Mouse (Mus musculus) gastrocnemius, postnatal 14 days (tissue): ENCODE results near the gene Prdm12. TPM values are rescaled to one million over a fixed set of nuclear protein-coding genes. Genes with fewer than 3 reads are reported as not detected.
"Not testable (repeated sequence)": the region's sequence is repeated elsewhere in the genome, so short reads cannot be mapped to it uniquely, and the experiment has no call there.

Experiments used
- DNase-seq: peaks from one replicate; pipeline ENCODE4 v3.0.0; 2021; ENCODE audit warnings: mixed read lengths
- intact Hi-C: fragments of 180-260 bp; cut with DNase I; formaldehyde crosslinking; loops from one replicate; pipeline ENCODE4 v1.15.1; 2025; ENCODE audit warnings: low total_unique reads
- total RNA-seq, 2 experiments: library from RNA; stranded (reverse); gene quantifications; 2 replicates each; pipeline ENCODE4 v1.2.3; 2021

Prdm12 gene
- total RNA-seq, 2 experiments from 2014 or later = not detected

DNA sequence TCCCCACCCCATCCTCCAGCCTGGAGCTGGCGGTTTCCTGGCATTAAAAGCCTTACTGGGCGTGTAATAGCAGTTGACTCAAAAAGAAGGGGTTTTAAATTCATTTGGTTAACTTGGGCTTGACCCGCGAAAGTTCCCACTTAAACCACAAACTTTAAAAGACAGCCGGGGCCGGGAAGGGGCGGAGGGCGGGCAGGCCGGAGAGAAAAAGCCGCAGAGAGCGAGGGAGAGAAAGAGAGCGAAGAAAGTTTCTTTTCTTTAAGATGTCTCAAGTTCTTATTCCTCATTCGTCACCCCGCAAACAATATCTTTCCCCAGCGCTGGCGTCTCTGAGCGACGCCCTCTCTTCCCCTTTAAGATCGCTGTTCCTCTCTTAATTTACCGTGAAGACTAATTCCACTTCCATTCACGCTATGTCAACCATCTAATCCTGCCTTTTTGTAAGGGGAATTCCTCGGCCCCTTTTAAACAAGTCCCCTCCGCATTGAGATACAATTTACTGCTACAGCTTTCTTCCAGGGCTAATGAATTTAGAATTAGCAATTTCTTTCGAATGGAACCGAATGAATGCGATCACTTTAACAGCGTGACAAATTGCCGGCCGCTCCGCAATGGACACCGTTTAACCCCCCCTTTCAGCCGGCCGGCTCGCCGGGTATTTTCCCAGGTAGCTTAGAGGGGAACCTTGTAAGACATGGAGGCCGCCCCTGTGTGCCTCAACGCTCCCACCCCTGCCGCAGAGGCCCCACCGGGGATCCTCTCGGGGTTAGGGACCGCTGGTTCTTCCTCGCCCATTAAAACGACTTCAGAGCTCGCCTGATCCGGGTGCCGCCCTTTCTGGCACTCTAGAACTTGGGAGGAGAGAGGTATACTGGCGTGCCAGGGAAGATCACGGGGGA is 1.0 kb downstream of the Prdm12 start:
- intact Hi-C loops = no loop called here
- DNase-seq = no peak

DNA sequence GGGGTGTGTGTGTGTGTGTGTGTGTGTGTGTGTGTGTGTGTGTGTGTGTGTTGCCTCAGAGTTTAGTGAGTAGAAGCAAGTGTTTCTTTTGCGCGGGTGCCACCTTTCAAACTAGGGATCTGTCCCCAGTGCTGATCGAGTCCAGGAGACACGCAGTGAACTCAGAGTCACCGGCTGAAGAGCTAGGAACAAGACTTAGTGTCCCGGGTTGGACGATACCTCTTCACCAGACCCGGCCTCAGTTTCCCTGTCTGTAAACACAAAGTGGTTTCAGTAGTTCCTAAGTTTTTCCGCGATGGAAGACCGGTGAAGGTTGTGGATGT is 1.6 kb downstream of the Prdm12 start:
- intact Hi-C loops = no loop called here
- no peak for DNase-seq

DNA sequence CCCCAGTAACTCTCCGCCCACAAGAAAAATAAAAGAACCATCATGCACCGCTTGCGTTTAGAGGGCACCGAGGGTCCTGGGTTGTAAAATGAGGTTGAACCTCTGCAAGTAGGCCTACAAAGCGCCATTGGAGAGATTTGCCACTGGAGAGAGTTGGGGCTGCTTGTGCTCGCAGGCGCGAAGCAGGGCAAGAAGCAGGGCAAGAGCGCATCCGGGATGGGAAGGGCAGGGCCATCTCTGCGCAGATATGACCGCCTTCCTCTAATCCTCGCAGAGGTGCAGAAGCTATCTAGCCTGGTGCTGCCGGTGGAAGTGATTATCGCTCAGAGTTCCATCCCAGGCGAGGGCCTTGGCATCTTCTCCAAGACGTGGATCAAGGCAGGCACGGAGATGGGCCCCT is 2.1 kb downstream of the Prdm12 start:
- intact Hi-C loops = no loop called here

DNA sequence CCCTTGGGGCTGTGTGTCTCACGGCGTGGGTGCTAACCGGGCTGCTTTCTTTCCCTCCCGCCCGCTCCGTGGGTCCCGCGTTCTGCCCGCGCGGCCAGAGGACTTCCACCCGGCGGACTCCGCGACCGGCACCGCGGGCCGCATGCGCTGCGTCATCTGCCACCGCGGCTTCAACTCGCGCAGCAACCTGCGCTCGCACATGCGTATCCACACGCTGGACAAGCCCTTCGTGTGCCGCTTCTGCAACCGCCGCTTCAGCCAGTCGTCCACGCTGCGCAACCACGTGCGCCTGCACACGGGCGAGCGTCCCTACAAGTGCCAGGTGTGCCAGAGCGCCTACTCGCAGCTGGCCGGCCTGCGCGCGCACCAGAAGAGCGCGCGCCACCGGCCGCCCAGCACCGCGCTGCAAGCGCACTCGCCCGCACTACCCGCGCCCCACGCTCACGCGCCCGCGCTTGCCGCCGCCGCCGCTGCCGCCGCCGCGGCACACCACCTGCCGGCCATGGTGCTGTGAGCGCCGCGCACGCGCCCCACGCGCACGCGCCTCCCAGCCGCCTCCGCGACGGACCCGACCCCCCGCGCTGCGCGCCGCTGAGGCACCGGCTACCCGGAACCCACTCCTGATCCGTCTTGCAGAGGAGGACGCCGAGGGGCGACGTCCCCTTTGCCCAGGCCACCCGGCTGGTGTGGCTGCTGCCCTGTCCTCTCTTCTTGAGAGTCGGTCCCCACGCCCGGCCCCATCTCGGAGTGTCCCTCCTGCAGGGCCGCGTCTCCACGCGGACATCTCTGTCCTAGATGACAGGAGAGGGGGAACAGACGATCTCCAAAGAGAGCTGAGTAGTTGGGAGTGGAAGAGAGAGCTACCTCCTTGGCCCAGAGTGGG is 14.4 kb downstream of the Prdm12 start:
- DNase-seq = no peak
- intact Hi-C loops = loop anchor here (2.0 kb wide), 1 partner anchor 167 kb away; no protein-coding TSS in a partner anchor

More for the DNA sequence above, 2.1 kb downstream of the Prdm12 start:
- no peak for DNase-seq

DNA sequence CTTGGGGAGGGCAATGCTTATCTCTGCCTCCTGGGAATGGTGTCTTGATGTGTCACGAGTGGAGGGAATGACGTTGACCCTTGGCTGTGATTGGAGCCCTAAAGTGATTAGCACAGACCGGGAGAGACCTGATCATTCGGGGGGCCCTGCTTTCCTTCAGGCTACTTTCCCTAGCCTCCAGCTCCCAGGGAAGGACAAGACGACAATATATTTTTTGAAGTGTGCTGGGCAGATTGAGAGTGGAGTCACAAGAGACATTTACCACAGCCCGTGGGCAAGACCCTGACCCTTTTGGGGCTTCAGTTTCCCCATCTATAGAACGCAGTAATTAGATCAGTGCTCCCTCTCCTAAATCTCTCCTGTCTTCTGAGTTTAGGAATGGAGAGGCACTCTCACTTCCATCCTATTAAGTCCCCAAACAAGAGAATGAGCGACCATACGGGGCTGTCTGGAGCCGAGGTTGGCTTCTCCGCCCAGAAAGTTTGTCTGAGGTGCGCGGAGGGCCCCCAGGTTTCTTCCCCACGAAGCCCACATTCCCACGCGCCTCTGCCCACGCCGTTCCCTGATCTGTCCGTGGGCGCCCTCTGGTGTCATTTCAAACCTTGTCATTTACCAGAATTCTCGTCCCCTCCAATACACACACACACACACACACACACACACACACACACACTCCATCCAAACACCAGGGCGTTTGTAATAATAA is 15.2 kb downstream of the Prdm12 start:
- intact Hi-C loops = loop anchor here (2.0 kb wide), 1 partner anchor 168 kb away; no protein-coding TSS in a partner anchor
- DNase-seq = peak; percentile 50

DNA sequence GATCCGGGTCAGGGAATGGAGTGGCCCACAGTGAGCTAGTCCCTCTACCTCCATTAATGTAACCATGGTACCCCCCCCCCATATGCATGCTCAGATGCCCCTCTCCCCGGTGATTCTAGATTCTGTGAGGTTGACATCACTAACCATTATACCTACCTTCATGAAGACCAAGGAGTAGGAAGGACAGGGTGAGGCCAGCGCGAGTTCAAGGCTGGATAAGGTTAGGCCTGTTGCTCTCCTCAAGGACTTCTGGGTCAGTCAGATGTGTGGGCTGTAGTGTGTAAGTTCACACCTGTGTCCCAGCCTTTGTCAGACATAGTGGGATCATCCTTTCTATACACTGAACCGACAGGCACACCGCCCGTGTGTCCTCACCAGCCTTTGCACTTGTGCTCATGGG is 16.5 kb downstream of the Prdm12 start:
- no peak for DNase-seq
- intact Hi-C loops = no loop called here

DNA sequence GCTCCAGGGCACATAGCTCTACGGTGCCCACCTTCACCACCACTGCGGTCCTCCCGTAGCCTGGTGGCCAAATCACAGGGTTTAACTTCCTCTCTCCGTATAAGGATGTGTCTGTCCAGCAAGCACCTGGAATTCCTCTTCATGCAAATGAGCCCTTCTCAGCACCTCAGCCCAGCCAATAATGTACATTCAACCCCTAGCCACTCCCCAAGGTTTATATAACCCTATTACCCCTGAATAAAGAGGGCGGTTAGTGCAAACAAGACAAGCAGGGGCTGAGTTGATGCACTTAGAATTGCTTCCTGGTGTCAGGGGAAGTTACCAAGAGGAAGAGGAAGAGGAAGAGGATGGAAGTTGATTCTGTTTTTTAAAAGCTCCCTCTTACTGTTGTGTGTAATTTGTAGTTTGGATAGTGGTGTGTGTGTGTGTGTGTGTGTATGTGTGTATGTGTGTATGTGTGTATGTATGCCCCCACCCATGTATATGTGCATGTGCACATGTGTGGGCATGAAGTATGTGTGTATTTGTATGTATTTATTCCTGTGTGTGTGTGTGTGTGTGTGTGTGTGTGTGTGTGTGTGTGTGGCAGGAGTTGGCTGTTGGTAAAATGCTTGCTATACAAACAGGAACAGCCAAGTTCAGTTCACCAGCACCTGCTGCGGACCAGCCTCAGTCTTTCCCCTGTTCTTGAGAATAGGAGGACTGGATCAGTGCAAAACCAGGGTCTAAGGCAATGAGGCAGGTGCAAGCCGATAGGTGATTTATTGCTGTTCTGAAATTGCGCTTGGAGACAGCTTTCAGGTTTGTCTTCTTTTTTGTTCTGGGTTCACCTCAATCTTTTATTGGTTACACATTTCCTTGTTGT is 23.3 kb downstream of the Prdm12 start:
- intact Hi-C loops = no loop called here
- no peak for DNase-seq

DNA sequence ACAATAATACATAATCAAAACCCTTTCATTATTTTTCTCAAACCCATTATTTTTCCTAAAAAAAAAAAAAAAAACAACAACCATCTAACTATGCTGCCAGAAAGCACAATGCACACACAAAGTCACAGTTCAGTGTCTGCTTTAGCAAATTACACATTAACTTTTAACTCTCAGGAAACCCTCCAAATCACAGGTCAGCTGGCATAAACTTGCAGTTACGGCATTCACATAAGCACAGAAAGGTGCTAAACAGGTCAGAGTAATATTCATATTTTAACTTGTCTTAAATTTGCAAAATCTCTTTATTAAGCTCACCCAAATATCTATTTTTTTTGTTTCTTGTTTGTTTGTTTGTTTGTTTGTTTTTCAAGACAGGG is 24.0 kb downstream of the Prdm12 start:
- no peak for DNase-seq
- intact Hi-C loops = no loop called here

DNA sequence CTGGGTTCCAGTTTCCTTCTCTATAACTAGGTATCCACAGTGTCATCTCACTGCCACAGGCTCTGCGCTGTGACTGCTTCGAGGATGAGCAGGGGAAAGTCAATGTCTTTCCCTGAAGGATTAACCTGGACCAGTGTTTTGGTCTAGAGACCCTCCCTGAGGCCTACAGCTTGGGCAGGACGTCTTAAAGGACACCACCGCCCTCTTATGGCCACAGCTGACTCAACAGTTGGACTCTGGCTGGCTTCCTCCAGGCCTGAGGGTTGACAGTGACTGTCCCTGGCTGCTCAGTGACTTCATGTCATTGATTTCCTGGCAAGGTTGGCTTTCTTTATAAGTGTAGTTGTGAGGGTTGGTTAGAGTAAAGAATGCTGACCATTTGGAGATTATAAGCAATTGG is 27.5 kb downstream of the Prdm12 start:
- peak; percentile 17 for DNase-seq
- intact Hi-C loops = no loop called here

DNA sequence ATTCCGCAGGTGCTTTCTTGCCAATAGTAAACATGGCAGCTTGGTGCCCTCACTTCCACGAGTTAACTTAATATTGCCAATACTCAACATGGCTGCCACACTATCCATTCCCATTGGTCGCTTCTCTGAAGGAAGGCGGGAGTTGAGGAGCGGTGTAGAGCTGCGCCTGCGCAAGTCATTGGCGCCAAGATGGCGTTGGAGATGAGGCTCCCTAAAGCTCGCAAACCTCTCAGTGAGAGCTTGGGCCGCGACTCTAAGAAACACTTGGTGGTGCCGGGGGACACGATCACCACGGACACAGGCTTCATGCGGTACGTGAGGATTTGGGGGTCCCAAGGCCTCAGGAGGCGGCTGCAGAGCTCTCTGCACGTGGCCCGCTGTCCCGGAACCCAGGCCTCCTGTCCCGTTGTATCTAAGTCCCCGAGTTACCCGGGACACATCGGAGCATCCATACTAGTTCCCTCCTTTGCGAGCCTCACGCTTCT is 30.8 kb downstream of the Prdm12 start, which contains the start of gene Exosc2:
TSS of gene Exosc2 (plus strand) at position 165 of the 485 bp plus-strand sequence.
- DNase-seq = peak; percentile 88
- intact Hi-C loops = no loop called here

DNA sequence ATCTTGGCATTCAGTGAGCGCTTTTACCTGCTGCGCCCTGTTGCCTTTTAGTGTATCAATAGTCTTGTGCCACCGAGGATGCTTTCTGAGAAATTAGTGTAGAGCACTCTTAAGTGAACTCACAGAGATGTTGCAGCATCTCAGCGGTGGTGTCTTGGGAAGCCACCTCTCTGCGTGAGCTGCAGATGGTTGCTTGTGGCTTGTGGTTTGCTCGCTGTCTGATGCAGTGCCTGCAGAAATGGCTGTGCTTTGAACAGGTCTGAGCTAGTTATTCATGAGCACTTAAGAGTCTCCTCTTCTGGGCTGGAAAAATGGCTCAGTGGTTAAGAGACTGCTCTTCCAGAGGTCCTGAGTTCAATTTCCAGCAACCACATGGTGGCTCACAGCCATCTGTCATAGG is 38.8 kb downstream of the Prdm12 start:
- DNase-seq = no peak
- intact Hi-C loops = no loop called here

DNA sequence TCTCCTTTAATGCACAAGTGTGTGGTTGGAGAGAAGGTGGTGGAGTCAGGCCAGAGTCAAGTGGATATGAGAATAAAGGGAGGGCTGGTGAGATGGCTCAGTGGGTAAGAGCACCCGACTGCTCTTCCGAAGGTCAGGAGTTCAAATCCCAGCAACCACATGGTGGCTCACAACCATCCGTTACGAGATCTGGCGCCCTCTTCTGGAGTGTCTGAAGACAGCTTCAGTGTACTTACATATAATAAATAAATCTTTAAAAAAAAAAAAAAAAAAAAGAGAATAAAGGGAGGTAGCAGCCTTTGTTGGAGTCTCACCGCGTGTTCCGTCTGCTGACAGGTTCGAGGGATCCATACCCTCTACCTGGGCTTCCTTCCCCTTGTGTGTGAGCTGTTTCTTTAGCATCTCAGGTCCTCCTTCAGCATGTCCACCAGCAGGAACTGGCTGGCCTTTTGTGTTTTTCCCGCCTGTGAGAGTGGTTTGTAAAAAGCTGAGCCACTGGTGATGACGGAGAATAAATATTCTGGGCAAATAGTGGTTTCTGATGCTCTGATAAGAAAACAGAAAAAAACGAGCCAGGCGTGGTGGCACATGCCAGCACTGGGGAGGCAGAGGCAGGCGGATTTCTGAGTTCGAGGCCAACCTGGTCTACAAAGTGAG is 41.3 kb downstream of the Prdm12 start:
- intact Hi-C loops = loop anchor here (5.0 to 10.0 kb wide), 2 partner anchors 106 to 234 kb away; no protein-coding TSS in a partner anchor
- not testable (repeated sequence) for DNase-seq

DNA sequence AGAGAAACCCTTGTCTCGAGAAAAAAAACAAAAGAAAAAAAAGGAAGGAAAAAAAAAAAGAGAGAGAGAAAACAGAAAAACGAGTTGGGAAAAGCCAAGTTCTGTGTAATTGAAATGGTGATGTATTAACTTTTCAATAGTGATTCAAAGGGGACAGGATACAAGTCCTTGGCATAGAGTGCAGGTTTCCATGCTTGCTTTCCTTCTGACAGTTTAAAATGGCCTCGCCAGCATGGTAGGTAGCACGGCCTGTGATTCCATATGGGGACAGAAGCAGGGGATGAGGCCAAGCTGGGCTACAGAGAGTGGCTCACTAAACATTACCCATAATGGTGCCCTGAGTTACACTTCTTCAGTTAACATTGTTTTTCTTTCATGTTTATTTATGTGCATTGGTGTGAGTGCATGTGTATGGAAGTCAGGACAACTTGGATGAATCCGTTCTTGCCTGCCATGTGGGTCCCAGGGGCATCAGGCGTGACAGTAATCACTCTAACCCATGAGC is 41.9 kb downstream of the Prdm12 start:
- no peak for DNase-seq
- intact Hi-C loops = loop anchor here (5.0 to 10.0 kb wide), 2 partner anchors 106 to 233 kb away; no protein-coding TSS in a partner anchor

DNA sequence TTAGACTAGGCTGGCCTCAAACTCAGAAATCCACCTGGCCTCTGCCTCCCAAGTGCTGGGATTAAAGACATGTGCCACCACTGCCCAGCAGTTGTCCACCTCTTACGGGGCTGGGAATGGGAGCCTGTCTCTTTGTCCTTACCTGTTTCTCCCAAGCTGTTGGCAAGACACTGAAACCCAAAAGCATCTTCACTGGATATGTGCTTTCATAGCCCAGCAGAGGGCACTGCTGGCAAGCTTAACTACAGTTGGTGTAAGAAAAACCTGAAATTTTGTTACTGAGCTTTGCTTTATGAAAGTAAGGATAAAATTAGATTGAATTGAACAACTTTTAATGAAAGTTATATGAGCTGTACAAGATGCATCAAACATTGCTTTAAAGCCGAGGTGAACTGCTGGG is 43.8 kb downstream of the Prdm12 start:
- DNase-seq = peak; percentile 48
- intact Hi-C loops = loop anchor here (5.0 to 10.0 kb wide), 2 partner anchors 104 to 231 kb away; no protein-coding TSS in a partner anchor

DNA sequence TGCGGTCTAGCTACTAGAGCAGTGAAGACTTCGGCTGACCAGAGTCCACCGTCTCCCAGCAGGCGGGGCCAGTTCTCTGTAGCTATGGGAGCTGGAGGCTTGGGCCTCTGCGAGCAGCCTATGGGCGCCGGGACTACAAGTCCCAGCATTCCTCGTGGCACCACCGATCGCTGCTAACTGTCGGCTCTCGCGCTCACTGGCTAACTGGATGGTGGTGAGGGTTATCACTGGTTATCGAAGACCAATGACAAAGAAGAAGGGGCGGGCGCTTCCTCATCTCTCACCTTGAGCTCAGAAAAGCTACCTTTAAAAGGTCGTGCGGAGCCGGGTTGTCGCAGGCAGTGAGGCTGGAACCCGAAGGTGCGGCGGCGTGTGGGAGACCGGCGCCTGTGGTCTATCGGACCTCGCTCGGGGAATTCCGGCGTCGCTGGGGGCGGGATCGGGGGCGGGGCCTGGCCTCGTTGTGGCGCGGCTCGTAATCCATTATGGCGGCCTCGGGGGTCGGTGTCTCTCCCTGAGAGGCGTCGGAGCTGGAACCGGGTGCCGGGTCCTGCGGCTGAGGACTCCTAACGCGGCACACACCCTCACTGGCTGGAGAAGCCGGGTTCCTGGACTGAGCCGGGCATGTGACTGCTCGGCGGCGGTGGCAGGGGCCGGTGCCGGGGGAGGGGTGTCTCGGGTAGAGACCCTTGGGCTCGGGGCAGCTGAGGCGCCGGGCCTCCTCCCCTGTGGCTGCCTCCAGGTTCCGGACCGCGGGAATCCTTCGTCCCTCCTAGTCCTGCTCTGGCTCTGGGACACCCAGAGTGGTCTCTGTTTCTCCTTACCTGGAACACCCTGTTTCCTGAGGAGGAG is 48.5 kb downstream of the Prdm12 start, which contains the start of gene Abl1:
TSS of gene Abl1 (plus strand) at position 303 of the 852 bp plus-strand sequence.
- peak; percentile 96 for DNase-seq
- intact Hi-C loops = loop anchor here (10.0 kb wide), 1 partner anchor 227 kb away; no protein-coding TSS in a partner anchor

DNA sequence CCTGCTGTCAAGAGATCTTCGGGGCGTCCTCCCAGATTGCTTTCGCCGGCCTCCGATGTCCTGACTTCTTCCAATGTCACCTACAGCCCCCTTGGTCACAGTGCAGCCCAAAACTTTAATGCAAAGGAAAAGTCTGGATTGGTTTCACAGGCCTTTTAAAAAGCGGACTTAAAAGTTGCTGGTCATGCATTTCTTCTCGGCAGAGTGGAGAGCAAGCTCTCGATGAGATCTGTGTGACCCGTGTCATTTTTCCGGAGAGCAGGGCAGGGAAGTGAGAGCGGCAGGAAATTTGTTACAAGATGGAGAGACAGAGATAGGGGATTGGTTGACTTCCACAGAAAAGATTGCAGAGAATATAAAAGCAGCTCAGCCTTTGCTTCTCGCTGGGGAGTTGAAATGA is 49.2 kb downstream of the Prdm12 start:
- no peak for DNase-seq
- intact Hi-C loops = loop anchor here (10.0 kb wide), 1 partner anchor 226 kb away; no protein-coding TSS in a partner anchor

DNA sequence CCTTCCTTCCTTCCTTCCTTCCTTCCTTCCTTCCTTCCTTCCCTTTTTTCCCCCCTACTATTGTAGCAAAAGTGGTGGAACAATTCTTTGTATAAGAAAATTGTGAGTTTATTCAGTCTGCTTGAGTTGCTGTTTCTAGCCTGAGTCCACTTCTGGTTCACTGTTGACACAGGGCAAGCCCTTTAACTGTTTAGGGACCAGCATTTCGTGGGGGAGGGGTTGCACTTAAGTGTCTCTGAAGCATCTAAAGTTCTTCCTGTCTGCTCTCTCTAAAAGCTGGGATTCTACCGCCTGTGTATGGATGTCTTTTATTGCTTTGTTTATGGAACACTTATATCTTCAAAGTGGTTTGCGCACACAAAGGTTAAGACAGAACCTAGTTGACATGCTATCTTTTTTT is 50.2 kb downstream of the Prdm12 start:
- DNase-seq = no peak
- intact Hi-C loops = no loop called here
